Mouse (Mus musculus): Measurements from ENCODE around the gene Prdm11. TPM values are rescaled to one million over a fixed set of nuclear protein-coding genes. Genes with fewer than 3 reads are reported as not detected.

Gene Prdm11
- 1 to 10 TPM; 1.1 to 2.8 (median 2.0) TPM for polyA plus RNA-seq (2017; shearing (Covaris generic))

GRCm38 (mm10) chr2:93045818-93046508 lies at the start of gene Prdm11:
Gene Prdm11, minus strand, starts transcription at chr2:93046167.
- peak; percentile 23 for ATAC-seq

- no peak for ATAC-seq
Measured at GRCm38 (mm10) chr2:93092347-93092746, 46.4 kb upstream of the Prdm11 start.

- ATAC-seq, result no peak
Measured at GRCm38 (mm10) chr2:93091679-93092078, 45.7 kb upstream of the Prdm11 start.

- ATAC-seq, result no peak
Measured at GRCm38 (mm10) chr2:93089379-93090089, 43.6 kb upstream of the Prdm11 start.

GRCm38 (mm10) chr2:93088006-93088405 lies 42.0 kb upstream of the Prdm11 start:
- no peak for ATAC-seq

- ATAC-seq, result no peak
Measured at GRCm38 (mm10) chr2:93085291-93086027, 39.5 kb upstream of the Prdm11 start.

GRCm38 (mm10) chr2:93084481-93084880 lies 38.5 kb upstream of the Prdm11 start:
- ATAC-seq, result no peak

GRCm38 (mm10) chr2:93083317-93083716 lies 37.4 kb upstream of the Prdm11 start:
- no peak for ATAC-seq

- no peak for ATAC-seq
Measured at GRCm38 (mm10) chr2:93082846-93083245, 36.9 kb upstream of the Prdm11 start.

GRCm38 (mm10) chr2:93080871-93081608 lies 35.1 kb upstream of the Prdm11 start:
- ATAC-seq, result no peak

- ATAC-seq, result no peak
Measured at GRCm38 (mm10) chr2:93079394-93079793, 33.4 kb upstream of the Prdm11 start.

GRCm38 (mm10) chr2:93076578-93076955 lies 30.6 kb upstream of the Prdm11 start:
- no peak for ATAC-seq

- peak; percentile 46 for ATAC-seq
Measured at GRCm38 (mm10) chr2:93075738-93076577, 30.0 kb upstream of the Prdm11 start.

- no peak for ATAC-seq
Measured at GRCm38 (mm10) chr2:93071656-93072055, 25.7 kb upstream of the Prdm11 start.

- no peak for ATAC-seq
Measured at GRCm38 (mm10) chr2:93068942-93069341, 23.0 kb upstream of the Prdm11 start.

GRCm38 (mm10) chr2:93063347-93063746 lies 17.4 kb upstream of the Prdm11 start:
- no peak for ATAC-seq

GRCm38 (mm10) chr2:93051873-93052272 lies 5.9 kb upstream of the Prdm11 start:
- ATAC-seq, result no peak

GRCm38 (mm10) chr2:93048601-93049323 lies 2.8 kb upstream of the Prdm11 start:
- no peak for ATAC-seq

- ATAC-seq, result no peak
Measured at GRCm38 (mm10) chr2:93047491-93048050, 1.6 kb upstream of the Prdm11 start.

- no peak for ATAC-seq
Measured at GRCm38 (mm10) chr2:93047036-93047435, 1.1 kb upstream of the Prdm11 start.

- ATAC-seq, result no peak
Measured at GRCm38 (mm10) chr2:93046509-93046835, 505 bp upstream of the Prdm11 start.
